Comparison of ENCODE assay signal across 9 mouse cellular contexts in the genomic region with DNA sequence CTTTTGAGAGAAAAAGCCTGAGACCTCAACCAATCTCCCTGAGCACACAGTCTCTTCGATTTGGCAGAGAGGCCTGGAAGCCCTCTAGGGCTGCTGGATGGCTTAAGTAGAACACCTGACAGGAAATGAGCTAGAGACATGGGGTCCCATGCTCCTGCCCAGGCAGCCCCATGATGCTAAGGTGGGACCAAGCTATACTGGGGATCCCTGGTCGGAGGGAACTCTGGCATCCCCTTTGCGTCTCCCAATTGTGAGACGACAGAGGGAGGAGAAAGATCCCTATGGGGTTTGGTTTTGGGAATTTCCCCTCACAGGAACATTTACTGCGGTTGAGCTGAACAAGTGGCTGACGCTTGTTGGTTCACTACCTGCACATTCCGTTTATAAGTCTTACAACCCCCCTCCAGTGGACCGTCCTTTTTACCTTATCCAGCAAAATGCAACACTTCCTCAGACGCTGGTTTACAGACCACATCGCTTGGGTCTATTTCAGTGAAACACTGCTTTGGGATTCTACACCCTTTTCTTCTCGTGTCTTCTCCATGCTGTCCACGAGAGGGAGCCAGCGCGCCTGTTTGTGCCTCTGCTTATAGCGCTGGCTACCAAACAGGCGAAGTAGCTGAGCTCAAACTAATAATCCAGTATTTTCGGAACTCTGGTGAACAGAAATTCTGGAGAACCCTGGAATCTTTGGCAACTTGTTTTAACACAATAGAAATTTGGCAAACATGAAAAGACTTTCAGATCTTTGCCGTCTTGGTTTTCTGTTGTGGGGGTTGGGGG.
DNase-seq lines count a peak whose midpoint lies in the region; ATAC-seq and TF ChIP-seq lines count a peak whose summit lies in the region.
"Had no signal": no experiment of that assay in that cellular context is flagged by ENCODE, and none has a peak within 500 bp of the region (broad histone marks: within the 10 kb centered on the region; RNA-seq: fewer than 3 reads in every experiment).

No protein-coding gene starts in this region.

- no peaks in the 10 kb centered on the region for H3K9me3 ChIP-seq in midbrain, embryonic 10.5 days (replicated peaks)
- H3K9me3 ChIP-seq in midbrain, embryonic 13.5 days, result no peaks in the 10 kb centered on the region
- H3K9me3 ChIP-seq in intestine, embryonic 14.5 days (ENCODE audit: control insufficient read depth, low read length), result no peaks in the 10 kb centered on the region
- H3K9me3 ChIP-seq in limb, embryonic 11.5 days (ENCODE audit: control insufficient read depth, low read length), result no peaks in the 10 kb centered on the region
- no peaks in the 10 kb centered on the region for H3K9me3 ChIP-seq in stomach, embryonic 16.5 days (replicated peaks; ENCODE audit: control insufficient read depth, low read length)
- H3K9me3 ChIP-seq: embryonic facial prominence, embryonic 13.5 days had no signal

- H3K36me3 ChIP-seq in midbrain, embryonic 10.5 days, result no peaks in the 10 kb centered on the region
- H3K36me3 ChIP-seq in midbrain, embryonic 13.5 days, result no peaks in the 10 kb centered on the region
- H3K36me3 ChIP-seq in intestine, embryonic 14.5 days (ENCODE audit: control insufficient read depth, insufficient read depth, low read length), result no peaks in the 10 kb centered on the region
- H3K36me3 ChIP-seq in limb, embryonic 11.5 days (ENCODE audit: control insufficient read depth, insufficient read depth, low read length), result no peaks in the 10 kb centered on the region
- H3K36me3 ChIP-seq in myocyte (ENCODE audit: control insufficient read depth, insufficient read depth), result no peaks in the 10 kb centered on the region
- no peaks in the 10 kb centered on the region for H3K36me3 ChIP-seq in stomach, embryonic 16.5 days (ENCODE audit: control insufficient read depth, insufficient read depth, low read length)
- H3K36me3 ChIP-seq: embryonic facial prominence, embryonic 13.5 days had no signal

- no peak overlapping the region for H3K4me2 ChIP-seq in midbrain, embryonic 13.5 days (replicated peaks)
- no peak overlapping the region for H3K4me2 ChIP-seq in intestine, embryonic 14.5 days (ENCODE audit: low read length)
- H3K4me2 ChIP-seq in limb, embryonic 11.5 days (ENCODE audit: low read depth, severe bottlenecking), result no peak overlapping the region
- peak overlapping the region; percentile 71 for H3K4me2 ChIP-seq in myocyte (ENCODE audit: low read depth)
- no peak overlapping the region for H3K4me2 ChIP-seq in stomach, embryonic 16.5 days (ENCODE audit: low read depth, low read length)
- H3K4me2 ChIP-seq: embryonic facial prominence, embryonic 13.5 days had no signal

- H3K9ac ChIP-seq in midbrain, embryonic 13.5 days (replicated peaks), result no peak overlapping the region
- no peak overlapping the region for H3K9ac ChIP-seq in intestine, embryonic 14.5 days (ENCODE audit: low read length)
- H3K9ac ChIP-seq in limb, embryonic 11.5 days (ENCODE audit: low read length), result no peak overlapping the region
- no peak overlapping the region for H3K9ac ChIP-seq in stomach, embryonic 16.5 days (ENCODE audit: low read length)

- no peak for ATAC-seq in midbrain, embryonic 13.5 days
- peak; percentile 42; the same call in 1 of the 2 replicates for ATAC-seq in intestine, embryonic 14.5 days (replicated peaks; ENCODE audit: low FRiP score, low TSS enrichment, low read depth)
- no peak for ATAC-seq in limb, embryonic 11.5 days (ENCODE audit: insufficient number of reproducible peaks, low FRiP score, low TSS enrichment, low read depth)
- ATAC-seq in stomach, embryonic 16.5 days (ENCODE audit: insufficient read depth, low FRiP score), result 0 out of 2 replicates have a peak, but pooled peaks have one; percentile 3

- no peak overlapping the region for H3K27ac ChIP-seq in midbrain, embryonic 10.5 days (replicated peaks)
- no peak overlapping the region for H3K27ac ChIP-seq in midbrain, embryonic 13.5 days
- H3K27ac ChIP-seq in intestine, embryonic 14.5 days (ENCODE audit: low read depth), result no peak overlapping the region
- no peak overlapping the region; the same call in 1 of the 2 replicates for H3K27ac ChIP-seq in limb, embryonic 11.5 days (replicated peaks; ENCODE audit: low read depth, low read length)
- H3K27ac ChIP-seq in stomach, embryonic 16.5 days (ENCODE audit: low read length), result 0 out of 2 replicates have a peak overlapping the region, but pooled peaks have one; percentile 40

- 21% methylated on average over 18 of the region's 18 CpGs for WGBS in midbrain, embryonic 10.5 days
- 20% methylated on average over 18 of the region's 18 CpGs for WGBS in midbrain, embryonic 13.5 days
- 19% methylated on average over 18 of the region's 18 CpGs for WGBS in intestine, embryonic 14.5 days
- WGBS in limb, embryonic 11.5 days, result 18% methylated on average over 18 of the region's 18 CpGs
- 17% methylated on average over 18 of the region's 18 CpGs for WGBS in stomach, embryonic 16.5 days

- no peak overlapping the region for H3K4me3 ChIP-seq in midbrain, embryonic 10.5 days
- no peak overlapping the region for H3K4me3 ChIP-seq in midbrain, embryonic 13.5 days (replicated peaks)
- no peak overlapping the region for H3K4me3 ChIP-seq in intestine, embryonic 14.5 days (ENCODE audit: low read depth, low read length)
- H3K4me3 ChIP-seq in limb, embryonic 11.5 days (ENCODE audit: low read depth, low read length), result no peak overlapping the region
- H3K4me3 ChIP-seq in myocyte, result no peak overlapping the region
- H3K4me3 ChIP-seq in stomach, embryonic 16.5 days (replicated peaks; ENCODE audit: low read length), result no peak overlapping the region
- H3K4me3 ChIP-seq: embryonic facial prominence, embryonic 13.5 days had no signal

- H3K27me3 ChIP-seq in midbrain, embryonic 10.5 days (ENCODE audit: low read depth, poor library complexity, severe bottlenecking), result peaks cover 15% of the 10 kb centered on the region
- no peaks in the 10 kb centered on the region for H3K27me3 ChIP-seq in midbrain, embryonic 13.5 days
- H3K27me3 ChIP-seq in intestine, embryonic 14.5 days (replicated peaks; ENCODE audit: control insufficient read depth, insufficient read depth, low read length), result no peaks in the 10 kb centered on the region
- H3K27me3 ChIP-seq in limb, embryonic 11.5 days (ENCODE audit: control insufficient read depth, insufficient read depth, low read length), result no peaks in the 10 kb centered on the region
- H3K27me3 ChIP-seq in myocyte (ENCODE audit: control insufficient read depth, insufficient read depth, insufficient read length), result no peaks in the 10 kb centered on the region
- H3K27me3 ChIP-seq in stomach, embryonic 16.5 days (ENCODE audit: control insufficient read depth, insufficient read depth, low read length), result no peaks in the 10 kb centered on the region
- H3K27me3 ChIP-seq: embryonic facial prominence, embryonic 13.5 days had no signal

- TF ChIP-seq POLR2A in myocyte (IDR thresholded peaks at IDR 0.05; ENCODE audit: insufficient read length, low read depth), result no peak

- DNase-seq in midbrain, embryonic 10.5 days (ENCODE audit: low spot score), result peak; percentile 77
- DNase-seq in cerebellum, adult 9-11 months, result peak; percentile 73
- peak; percentile 54 to 72 for DNase-seq in frontal cortex, postnatal 25 days (ENCODE audit: low spot score in 2 of 2)
- DNase-seq in intestine, embryonic 14.5 days (ENCODE audit: low spot score), result peak; percentile 86
- DNase-seq in limb, embryonic 11.5 days (ENCODE audit: low spot score), result peak; percentile 91

- H3ac ChIP-seq in myocyte (ENCODE audit: control insufficient read depth, insufficient read length), result no peak overlapping the region

- H3K79me2 ChIP-seq in myocyte (ENCODE audit: control insufficient read depth, insufficient read depth), result no peaks in the 10 kb centered on the region

- H3K4me1 ChIP-seq in midbrain, embryonic 10.5 days, result peaks cover 28% of the 10 kb centered on the region
- H3K4me1 ChIP-seq in midbrain, embryonic 13.5 days (replicated peaks), result peaks cover 15% of the 10 kb centered on the region
- H3K4me1 ChIP-seq in intestine, embryonic 14.5 days (replicated peaks; ENCODE audit: control insufficient read depth, insufficient read depth, low read length), result 0 out of 2 replicates have a peak, but pooled peaks cover 7% of the 10 kb centered on the region
- peaks cover 3% of the 10 kb centered on the region; the same call in 1 of the 2 replicates for H3K4me1 ChIP-seq in limb, embryonic 11.5 days (ENCODE audit: control insufficient read depth, insufficient read depth, low read length)
- H3K4me1 ChIP-seq in stomach, embryonic 16.5 days (ENCODE audit: control insufficient read depth, insufficient read depth, low read length), result peaks cover 15% of the 10 kb centered on the region; the same call in 1 of the 2 replicates

TF ChIP-seq in myocyte, 11 proteins besides CTCF, POLR2A, EP300 and RAD21:
- TF ChIP-seq MYOG (IDR thresholded peaks at IDR 0.05; ENCODE audit: control insufficient read depth in 1 of 3, insufficient read depth in 1 of 3, insufficient read length in 2 of 3, low read depth in 2 of 3) (no peak), POLR2AphosphoS2 (IDR thresholded peaks at IDR 0.05; ENCODE audit: insufficient read length, low read depth) (no peak), MYOD1 (IDR thresholded peaks at IDR 0.05; ENCODE audit: control insufficient read depth in 1 of 3, insufficient read length in 2 of 3, low read depth in 2 of 3) (no peak), USF1 (IDR thresholded peaks at IDR 0.05; ENCODE audit: low read depth) (no peak), SRF (IDR thresholded peaks at IDR 0.05; ENCODE audit: control insufficient read depth, insufficient read length, low read depth) (no peak), TCF12 (IDR thresholded peaks at IDR 0.05; ENCODE audit: insufficient read depth, poor library complexity, severe bottlenecking) (no peak), TCF3 (IDR thresholded peaks at IDR 0.05; ENCODE audit: insufficient read length, low read depth) (no peak), MAX (IDR thresholded peaks at IDR 0.05; ENCODE audit: low read depth) (no peak), E2F4 (IDR thresholded peaks at IDR 0.05; ENCODE audit: insufficient read depth) (no peak), REST (IDR thresholded peaks at IDR 0.05; ENCODE audit: insufficient read depth, insufficient read length) (no peak), CEBPB (IDR thresholded peaks at IDR 0.05; ENCODE audit: insufficient read depth, poor library complexity, severe bottlenecking) (no peak)

Comparison
In these comparisons a context has a peak if more than half of its experiments do, and no peak if none do; other contexts are left out.
1. ATAC-seq: peak in intestine, embryonic 14.5 days (single experiment) and stomach, embryonic 16.5 days (single experiment); none in midbrain, embryonic 13.5 days (single experiment) and limb, embryonic 11.5 days (single experiment).
2. Peak in every context shown above with its lines, with median percentiles within 50 percentile points of each other: DNase-seq.